In genomic region chr16:93917712-93918678, GRCm38 (mm10) we compare ENCODE assay signal across 8 mouse cellular contexts. TPM values are rescaled to one million over a fixed set of nuclear protein-coding genes. Genes with fewer than 3 reads are reported as not detected.
A peak's percentile ranks its signal among the peaks of the same experiment; 100 is the strongest.
DNase-seq lines count a peak whose midpoint lies in the region; ATAC-seq and TF ChIP-seq lines count a peak whose summit lies in the region.

No protein-coding gene starts in this region.

- H3K4me2 ChIP-seq in heart, embryonic 12.5 days, result peak overlapping the region; percentile 54
- H3K4me2 ChIP-seq in kidney, postnatal 0 days (ENCODE audit: low read length), result 0 out of 2 replicates have a peak overlapping the region, but pooled peaks have one; percentile 21
- H3K4me2 ChIP-seq in liver, embryonic 12.5 days, result peak overlapping the region; percentile 41
- 0 out of 2 replicates have a peak overlapping the region, but pooled peaks have one; percentile 13 for H3K4me2 ChIP-seq in stomach, embryonic 14.5 days (replicated peaks; ENCODE audit: low read depth, low read length)

- peak overlapping the region; percentile 45 for H3ac ChIP-seq in C2C12 (ENCODE audit: control insufficient read depth, insufficient read length, low read depth)

- ATAC-seq in erythroblast, adult 5-6 weeks (replicated peaks; ENCODE audit: low FRiP score, poor library complexity, severe bottlenecking), result peak; percentile 84
- ATAC-seq in heart, embryonic 12.5 days (ENCODE audit: insufficient number of reproducible peaks, low FRiP score), result peak; percentile 15; the same call in 1 of the 2 replicates
- peak; percentile 23; the same call in 1 of the 2 replicates for ATAC-seq in kidney, postnatal 0 days (replicated peaks; ENCODE audit: low FRiP score, low read depth)
- peak; percentile 58 for ATAC-seq in liver, embryonic 12.5 days
- ATAC-seq in stomach, embryonic 14.5 days (ENCODE audit: insufficient number of reproducible peaks, insufficient read depth, low FRiP score, low read depth), result peak; percentile 53

- no peaks in the 10 kb centered on the region for H3K79me3 ChIP-seq in C2C12 (ENCODE audit: low read depth)

- DNase-seq in brain, adult 2 months (ENCODE audit: low read depth, low spot score), result peak; percentile 85
- peak; percentile 89 for DNase-seq in kidney, postnatal 0 days (ENCODE audit: low spot score)
- peak; percentile 66 to 83 for DNase-seq in natural killer cell, adult 2 months (ENCODE audit: low spot score in 2 of 2)

- no peak overlapping the region for H3K27ac ChIP-seq in heart, embryonic 12.5 days (ENCODE audit: poor library complexity, severe bottlenecking)
- H3K27ac ChIP-seq in kidney, postnatal 0 days, result 0 out of 2 replicates have a peak overlapping the region, but pooled peaks have one; percentile 37
- 0 out of 2 replicates have a peak overlapping the region, but pooled peaks have one; percentile 14 for H3K27ac ChIP-seq in liver, embryonic 12.5 days
- no peak overlapping the region for H3K27ac ChIP-seq in stomach, embryonic 14.5 days (ENCODE audit: low read length)

- no peak for TF ChIP-seq CTCF in C2C12 (IDR thresholded peaks at IDR 0.05; ENCODE audit: control insufficient read depth, insufficient read depth, insufficient read length)
- TF ChIP-seq CTCF in kidney, postnatal 0 days (IDR thresholded peaks at IDR 0.05; ENCODE audit: low read depth), result peak; percentile 83

- no peaks in the 10 kb centered on the region for H3K36me3 ChIP-seq in C2C12 (ENCODE audit: control insufficient read depth, insufficient read depth)
- no peaks in the 10 kb centered on the region for H3K36me3 ChIP-seq in heart, embryonic 12.5 days
- H3K36me3 ChIP-seq in kidney, postnatal 0 days (ENCODE audit: insufficient read depth, low read length), result no peaks in the 10 kb centered on the region
- H3K36me3 ChIP-seq in liver, embryonic 12.5 days, result no peaks in the 10 kb centered on the region
- H3K36me3 ChIP-seq in stomach, embryonic 14.5 days (ENCODE audit: control insufficient read depth, insufficient read depth, low read length), result no peaks in the 10 kb centered on the region

- 46% methylated on average over 17 of the region's 22 CpGs for WGBS in heart, embryonic 12.5 days
- 35% methylated on average over 20 of the region's 22 CpGs for WGBS in kidney, postnatal 0 days
- WGBS in liver, embryonic 12.5 days (ENCODE audit: insufficient replicate concordance), result 39% methylated on average over 18 of the region's 22 CpGs
- WGBS in stomach, embryonic 14.5 days, result 28% methylated on average over 22 of the region's 22 CpGs

- no peak overlapping the region for H3K9ac ChIP-seq in heart, embryonic 12.5 days
- no peak overlapping the region for H3K9ac ChIP-seq in kidney, postnatal 0 days (ENCODE audit: low read depth, low read length)
- no peak overlapping the region for H3K9ac ChIP-seq in liver, embryonic 12.5 days
- no peak overlapping the region for H3K9ac ChIP-seq in stomach, embryonic 14.5 days (replicated peaks; ENCODE audit: low read depth, low read length)

- H3K9me3 ChIP-seq in heart, embryonic 12.5 days (replicated peaks), result no peaks in the 10 kb centered on the region
- no peaks in the 10 kb centered on the region for H3K9me3 ChIP-seq in kidney, postnatal 0 days (replicated peaks; ENCODE audit: low read length)
- H3K9me3 ChIP-seq in liver, embryonic 12.5 days (replicated peaks), result no peaks in the 10 kb centered on the region
- H3K9me3 ChIP-seq in stomach, embryonic 14.5 days (ENCODE audit: control insufficient read depth, low read depth, low read length), result no peaks in the 10 kb centered on the region

- H3K79me2 ChIP-seq in C2C12 (ENCODE audit: control insufficient read depth, insufficient read depth), result no peaks in the 10 kb centered on the region

- H3K4me3 ChIP-seq in C2C12 (ENCODE audit: insufficient read depth, poor library complexity, severe bottlenecking), result no peak overlapping the region
- no peak overlapping the region for H3K4me3 ChIP-seq in heart, embryonic 12.5 days
- no peak overlapping the region for H3K4me3 ChIP-seq in kidney, postnatal 0 days (replicated peaks; ENCODE audit: low read depth, low read length)
- no peak overlapping the region for H3K4me3 ChIP-seq in liver, embryonic 12.5 days
- no peak overlapping the region for H3K4me3 ChIP-seq in stomach, embryonic 14.5 days (ENCODE audit: low read depth, low read length)

- H3K27me3 ChIP-seq in C2C12 (ENCODE audit: control insufficient read depth, insufficient read depth, insufficient read length), result no peaks in the 10 kb centered on the region
- 0 out of 2 replicates have a peak, but pooled peaks cover 5% of the 10 kb centered on the region for H3K27me3 ChIP-seq in heart, embryonic 12.5 days (replicated peaks)
- no peaks in the 10 kb centered on the region for H3K27me3 ChIP-seq in kidney, postnatal 0 days (ENCODE audit: insufficient read depth, low read length)
- H3K27me3 ChIP-seq in liver, embryonic 12.5 days (replicated peaks), result peaks cover 12% of the 10 kb centered on the region
- H3K27me3 ChIP-seq in stomach, embryonic 14.5 days (ENCODE audit: control insufficient read depth, insufficient read depth, low read length), result no peaks in the 10 kb centered on the region

- H3K4me1 ChIP-seq in heart, embryonic 12.5 days (replicated peaks), result peaks cover 15% of the 10 kb centered on the region
- H3K4me1 ChIP-seq in kidney, postnatal 0 days (replicated peaks; ENCODE audit: insufficient read depth, low read length), result no peaks in the 10 kb centered on the region
- peaks cover 12% of the 10 kb centered on the region for H3K4me1 ChIP-seq in liver, embryonic 12.5 days
- H3K4me1 ChIP-seq in stomach, embryonic 14.5 days (ENCODE audit: control insufficient read depth, insufficient read depth, low read length), result no peaks in the 10 kb centered on the region

TF ChIP-seq in C2C12, 6 proteins besides CTCF, POLR2A, EP300 and RAD21:
- no peak for TF ChIP-seq MAX (IDR thresholded peaks at IDR 0.05)
- no peak for TF ChIP-seq CEBPB (IDR thresholded peaks at IDR 0.05; ENCODE audit: low read depth)
- no peak for TF ChIP-seq MYOG (IDR thresholded peaks at IDR 0.05; ENCODE audit: control insufficient read depth, extremely low read depth, insufficient read length)
- no peak for TF ChIP-seq USF1 (IDR thresholded peaks at IDR 0.05; ENCODE audit: low read depth)
- no peak for TF ChIP-seq FOSL1 (IDR thresholded peaks at IDR 0.05; ENCODE audit: insufficient read depth, low read length, poor library complexity, severe bottlenecking)
- no peak for TF ChIP-seq MYOD1 (IDR thresholded peaks at IDR 0.05; ENCODE audit: control insufficient read depth, insufficient read length, low read depth)
TF ChIP-seq in C2C12: peak in this region for 0.

RNA-seq across cellular contexts. Expression of gene Chaf1b, which starts 34.3 kb away (rescaled TPM):
- polyA plus RNA-seq in C2C12 (2012; fragmentation: generic; extraction: Trizol), result 55.5 TPM
- total RNA-seq in erythroblast, adult 5-6 weeks (2015; ENCODE audit: low replicate concordance), result 6.9 and 18.0 TPM in 2 replicates
- total RNA-seq in erythroblast, adult 5-6 weeks (2017; ENCODE audit: low replicate concordance), result 16.4 and 27.9 TPM in 2 replicates
- 49.0 and 56.3 TPM in 2 replicates for polyA plus RNA-seq in heart, embryonic 12.5 days (2016; fragmentation: Nextera tagmentation; extraction: Ambion mirVana)
- 43.8 and 49.2 TPM in 2 replicates for polyA plus RNA-seq in kidney, postnatal 0 days (2015; fragmentation: Nextera tagmentation; extraction: Ambion mirVana)
- polyA plus RNA-seq in liver, embryonic 12.5 days (2016; fragmentation: Nextera tagmentation; extraction: Ambion mirVana), result 66.9 and 71.2 TPM in 2 replicates
- polyA plus RNA-seq in stomach, embryonic 14.5 days (2014; fragmentation: Nextera tagmentation; extraction: Ambion mirVana), result 73.5 and 80.0 TPM in 2 replicates

Comparison
In these comparisons a context has a peak if more than half of its experiments do, and no peak if none do; other contexts are left out.
1. ATAC-seq: peak in every context shown above with its lines; median percentile 84 in erythroblast, adult 5-6 weeks; 58 in liver, embryonic 12.5 days; 53 in stomach, embryonic 14.5 days; 23 in kidney, postnatal 0 days; 15 in heart, embryonic 12.5 days.
2. H3K27ac ChIP-seq: peak in kidney, postnatal 0 days (single experiment) and liver, embryonic 12.5 days (single experiment); none in heart, embryonic 12.5 days (single experiment) and stomach, embryonic 14.5 days (single experiment).
3. Peak in every context shown above with its lines, with median percentiles within 50 percentile points of each other: DNase-seq and H3K4me2 ChIP-seq.